Mouse (Mus musculus) megakaryocyte progenitor cell, adult 5-6 weeks (primary cell): ENCODE measurements around the gene Wdr24. TPM values are rescaled to one million over a fixed set of nuclear protein-coding genes. Genes with fewer than 3 reads are reported as not detected.
A peak's percentile ranks its signal among the peaks of the same experiment; 100 is the strongest.

Source experiments
- ATAC-seq: replicated peaks from 2 replicates; pipeline ENCODE4 v1.8.0; 2016; ENCODE audit warnings: mild to moderate bottlenecking, moderate TSS enrichment, inconsistent platforms; ENCODE audit not compliant: poor library complexity
- total RNA-seq, 2 experiments: library from RNA; stranded (forward) in 1 of 2; stranded (reverse) in 1 of 2; fragments of 157-497, 149-512 nt in 1 of 2; fragments of 200-1000 nt in 1 of 2; gene quantifications; 2 replicates each; pipeline versions ENCODE4 v1.2.3 to v1.2.4; 2015 to 2017

Gene Wdr24
- 10.0 and 10.1 TPM in 2 replicates for total RNA-seq (2015)
- 16.1 and 18.0 TPM in 2 replicates for total RNA-seq (2017)

- ATAC-seq = peak; percentile 90
Observed at GRCm38 (mm10) chr17:25823452-25823851, at the start of gene Wdr24. Gene Wdr24 (plus strand): TSS chr17:25823627.

GRCm38 (mm10) chr17:25775318-25776062, 47.9 kb upstream of the Wdr24 start:
- no peak for ATAC-seq

- ATAC-seq = no peak
Observed at GRCm38 (mm10) chr17:25777948-25778347, 45.5 kb upstream of the Wdr24 start.

DNA sequence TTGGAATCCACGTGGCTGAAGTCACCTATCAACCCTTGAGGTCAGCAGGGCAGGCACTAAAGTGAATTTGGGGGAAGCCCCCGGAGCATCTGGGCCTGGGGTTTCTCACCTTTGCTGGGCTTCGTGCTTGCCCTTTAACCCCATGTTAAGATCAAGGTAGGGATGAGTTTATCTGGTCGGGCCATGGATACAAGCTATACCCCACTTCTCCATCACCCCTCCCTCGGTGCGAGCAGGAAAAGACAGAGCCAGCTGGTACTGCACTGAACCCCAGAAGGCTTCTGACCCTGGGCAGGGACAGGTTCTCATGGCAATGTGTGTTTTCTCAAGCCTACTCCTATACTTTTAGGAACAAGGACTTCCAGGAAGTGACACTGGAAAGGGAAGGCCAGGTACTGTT, 42.1 kb upstream of the Wdr24 start:
- no peak for ATAC-seq

DNA sequence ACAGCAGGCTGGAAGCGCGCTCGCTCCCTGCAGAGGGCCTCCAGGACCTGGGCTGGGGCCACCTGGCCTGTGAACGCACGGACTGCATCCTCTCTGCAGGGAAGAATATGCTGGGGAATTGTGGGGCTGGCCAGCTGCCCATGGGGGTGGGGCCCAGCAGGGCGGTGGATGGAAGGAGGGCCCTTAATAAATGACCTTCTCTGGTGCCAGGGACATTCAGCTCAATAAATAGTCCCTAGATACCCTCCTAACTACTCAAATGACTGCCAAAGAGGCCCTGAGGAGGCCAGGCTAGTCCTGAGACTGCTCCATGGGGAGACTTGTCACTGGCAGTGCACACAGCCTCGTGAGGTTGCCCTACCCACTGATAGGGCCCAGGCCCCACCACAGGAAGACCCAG, 40.3 kb upstream of the Wdr24 start:
- no peak for ATAC-seq

GRCm38 (mm10) chr17:25783861-25784574, 39.4 kb upstream of the Wdr24 start:
- no peak for ATAC-seq

DNA sequence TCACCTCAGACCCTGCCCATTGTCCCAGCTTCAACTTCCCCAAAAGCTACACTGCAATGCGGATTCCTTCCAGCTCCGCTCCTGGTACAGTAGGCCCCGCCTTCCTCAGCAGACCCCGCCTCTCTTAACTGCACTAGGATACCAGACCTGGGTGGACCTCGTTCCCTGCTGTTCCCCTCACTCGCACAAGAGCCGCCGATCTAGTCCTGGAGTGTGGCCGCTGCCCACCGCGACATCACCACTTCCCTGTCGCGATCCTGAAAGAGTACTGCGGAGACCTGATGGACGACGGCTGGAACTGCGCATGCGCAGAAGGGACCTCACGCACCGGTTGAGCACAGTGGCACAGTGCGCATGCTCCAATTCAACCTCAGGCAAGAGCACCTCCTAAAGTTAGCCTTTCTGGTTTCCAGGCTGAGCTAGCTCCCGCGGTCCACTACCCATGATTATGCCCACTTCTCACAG, 38.1 kb upstream of the Wdr24 start, which contains the start of gene Haghl:
Haghl (minus strand) TSS at position 393 of the 465 bp plus-strand sequence.
- ATAC-seq = peak; percentile 87

GRCm38 (mm10) chr17:25786280-25786679, 37.1 kb upstream of the Wdr24 start, which contains the start of gene Ccdc78:
Gene Ccdc78 (plus strand): TSS chr17:25786580.
- ATAC-seq = no peak

DNA sequence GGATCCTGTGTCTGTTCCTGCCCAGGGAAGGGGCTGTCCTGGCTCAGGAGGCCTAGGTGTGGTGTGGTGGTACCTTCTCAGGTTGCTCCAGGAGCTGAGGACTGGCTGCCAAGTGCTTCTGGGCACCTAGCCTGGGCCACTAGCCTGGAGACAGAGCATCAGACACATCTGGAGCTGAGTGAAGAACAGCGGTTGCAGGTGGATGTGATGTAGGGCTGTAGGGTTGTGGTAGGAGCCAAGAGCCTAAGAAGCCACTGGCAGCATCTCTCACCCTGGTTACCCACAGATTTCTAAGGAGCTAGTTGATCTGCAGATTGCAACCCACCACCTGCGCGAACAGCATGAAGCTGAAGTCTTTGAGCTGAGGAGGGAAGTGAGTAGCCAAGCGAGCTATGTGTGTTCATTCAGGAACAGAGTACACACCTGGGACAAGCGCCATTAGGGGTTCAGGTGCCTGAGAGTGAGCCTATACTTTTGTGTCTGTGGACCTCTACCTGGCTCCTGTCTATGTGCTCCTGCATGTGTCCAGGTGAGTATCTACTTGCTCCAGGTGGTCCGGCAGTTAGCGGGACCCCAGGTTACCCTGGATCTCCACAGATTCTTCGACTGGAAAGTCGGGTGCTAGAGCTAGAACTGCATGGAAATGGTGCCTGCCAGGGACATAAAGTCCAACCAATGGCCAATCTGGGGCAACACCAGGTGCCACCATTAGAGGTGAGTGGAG, 36.5 kb upstream of the Wdr24 start:
- no peak for ATAC-seq

DNA sequence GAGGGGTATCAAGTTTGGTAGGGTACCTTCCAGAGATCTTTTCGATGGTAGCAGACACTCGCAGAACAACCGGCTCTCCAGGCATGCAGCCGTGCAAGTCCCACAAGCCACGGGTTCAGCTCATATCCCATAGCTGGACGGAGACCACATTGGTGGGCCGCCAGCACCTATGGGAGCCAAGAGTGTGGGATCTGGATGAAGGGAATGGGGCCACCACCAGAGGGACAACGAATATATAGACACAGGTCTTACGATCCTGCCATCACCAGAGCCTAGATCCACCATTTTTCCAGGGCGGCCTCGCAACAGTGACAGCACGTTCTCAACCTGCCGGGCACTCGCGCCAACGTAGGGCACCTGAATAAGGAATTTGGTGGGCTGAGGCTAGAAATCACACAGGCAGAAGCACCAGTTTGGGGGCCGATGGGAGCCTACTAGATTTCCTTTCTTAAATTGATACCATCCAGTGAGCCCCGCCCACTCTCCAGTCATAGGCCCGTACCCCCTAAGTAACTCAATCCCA, 32.0 kb upstream of the Wdr24 start:
- ATAC-seq = no peak

- ATAC-seq = peak; percentile 65
Observed at GRCm38 (mm10) chr17:25791843-25792527, 31.4 kb upstream of the Wdr24 start.

GRCm38 (mm10) chr17:25792615-25793014, 30.8 kb upstream of the Wdr24 start, which contains the start of gene Fam173a:
Gene Fam173a (minus strand): TSS chr17:25792901.
- ATAC-seq = peak; percentile 57

- no peak for ATAC-seq
Observed at GRCm38 (mm10) chr17:25794197-25794596, 29.2 kb upstream of the Wdr24 start.

GRCm38 (mm10) chr17:25794998-25795397, 28.4 kb upstream of the Wdr24 start:
- no peak for ATAC-seq

GRCm38 (mm10) chr17:25795609-25796092, 27.8 kb upstream of the Wdr24 start, which contains the start of gene AC134908.4:
Gene AC134908.4 (minus strand): TSS chr17:25795659.
- ATAC-seq = no peak

- no peak for ATAC-seq
Observed at GRCm38 (mm10) chr17:25796211-25796771, 27.1 kb upstream of the Wdr24 start.

- peak; percentile 78 for ATAC-seq
Observed at GRCm38 (mm10) chr17:25796951-25797369, 26.5 kb upstream of the Wdr24 start, which contains the start of gene Metrn. Gene Metrn (minus strand): TSS chr17:25797136.

DNA sequence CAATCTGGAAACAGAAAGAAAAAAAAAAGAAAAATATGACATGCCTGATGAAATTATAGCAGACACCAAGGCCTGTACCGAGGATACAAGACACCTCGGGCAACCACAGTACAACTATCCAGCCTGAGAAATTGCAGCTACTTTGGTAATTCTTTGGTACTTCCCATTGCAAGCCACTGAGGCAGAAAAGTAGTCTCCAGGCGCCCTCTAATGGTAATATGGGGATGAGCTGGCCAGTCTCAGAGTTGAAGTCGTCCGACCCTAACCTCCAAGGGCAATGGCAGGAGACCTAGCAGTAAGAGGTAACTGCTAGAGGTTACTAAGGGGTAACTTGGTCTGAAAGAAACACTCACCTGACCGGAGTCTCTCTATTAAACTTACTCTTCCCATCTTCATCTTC, 22.4 kb upstream of the Wdr24 start:
- ATAC-seq = peak; percentile 82

- no peak for ATAC-seq
Observed at GRCm38 (mm10) chr17:25802825-25803517, 20.5 kb upstream of the Wdr24 start.
